Mouse (Mus musculus): Measurements from ENCODE around the gene Zmym2. TPM values are rescaled to one million over a fixed set of nuclear protein-coding genes. Genes with fewer than 3 reads are reported as not detected.

The Zmym2 gene
- polyA plus RNA-seq, 1 experiment from 2014 or later: 4.5 TPM

DNA sequence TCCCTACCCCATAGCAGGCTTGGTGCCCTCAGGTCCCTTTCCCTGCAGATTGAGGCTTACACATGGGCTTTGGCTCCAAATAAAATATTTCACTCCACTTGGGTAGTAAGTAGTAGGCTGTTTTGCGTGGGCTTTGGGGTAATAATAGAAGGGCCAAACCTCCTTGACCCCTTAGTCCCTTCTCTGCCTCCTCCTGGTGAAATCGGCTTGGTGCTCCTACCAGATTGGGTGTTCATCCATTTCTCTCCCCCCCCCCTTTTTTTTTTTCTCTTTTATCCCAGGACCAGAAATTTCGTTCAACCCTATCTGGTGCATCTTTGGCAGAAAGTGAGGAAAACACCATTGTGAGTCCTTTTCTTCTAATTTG, 1.0 kb downstream of the Zmym2 start:
- no peak for ATAC-seq
- H3K27ac ChIP-seq (ENCODE audit: low read depth): peak overlapping the region; percentile 99
- peak overlapping the region; percentile 97 for H3K9ac ChIP-seq (replicated peaks)
- peaks cover 7% of the 10 kb centered on the region for H3K36me3 ChIP-seq (replicated peaks; ENCODE audit: insufficient read depth, low read length)
- DNase-seq: no peak
- peak overlapping the region; percentile 88 for H3K4me3 ChIP-seq (ENCODE audit: low read depth, low read length)
- H3K4me1 ChIP-seq (ENCODE audit: insufficient read depth): peaks cover 4% of the 10 kb centered on the region; the same call in 1 of the 2 replicates
- H3K9me3 ChIP-seq (ENCODE audit: low read length): no peaks in the 10 kb centered on the region
- H3K4me2 ChIP-seq (ENCODE audit: low read depth, low read length): peak overlapping the region; percentile 89
- H3K27me3 ChIP-seq (ENCODE audit: insufficient read depth, low read length): no peaks in the 10 kb centered on the region
- WGBS (ENCODE audit: insufficient replicate concordance): 0% methylated on average over 3 of the region's 3 CpGs
- no peak for TF ChIP-seq EP300 (IDR thresholded peaks at IDR 0.05; ENCODE audit: low read depth)
- TF ChIP-seq CTCF (IDR thresholded peaks at IDR 0.05; ENCODE audit: low read depth): no peak

DNA sequence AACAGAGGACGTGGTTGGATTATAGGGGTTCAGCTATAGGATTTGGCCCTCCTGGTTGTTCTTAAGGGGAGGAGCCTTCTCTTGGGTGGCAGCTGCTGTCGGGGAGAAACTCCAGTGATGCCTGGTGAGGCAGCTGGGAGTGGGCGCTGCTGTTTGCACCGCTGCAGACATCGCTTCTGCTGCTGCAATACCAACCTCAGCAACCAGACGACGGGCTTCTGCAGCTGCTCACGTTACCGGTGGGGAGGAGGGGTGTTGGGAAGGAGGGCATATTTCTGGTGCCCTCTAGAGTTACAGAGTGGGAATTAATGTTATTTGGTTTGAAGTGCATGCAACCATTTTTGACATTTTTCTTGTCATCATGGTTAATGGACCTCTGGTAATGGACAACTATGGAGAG, 1.4 kb downstream of the Zmym2 start:
- Histone ChIP-seq H3K4me2 (ENCODE audit: low read depth, low read length) (peak overlapping the region; percentile 89), H3K4me1 (ENCODE audit: insufficient read depth) (peaks cover 4% of the 10 kb centered on the region; the same call in 1 of the 2 replicates), H3K36me3 (replicated peaks; ENCODE audit: insufficient read depth, low read length) (peaks cover 9% of the 10 kb centered on the region), H3K27ac (ENCODE audit: low read depth) (peak overlapping the region; percentile 99), H3K4me3 (ENCODE audit: low read depth, low read length) (peak overlapping the region; percentile 88), H3K27me3 (ENCODE audit: insufficient read depth, low read length) (no peaks in the 10 kb centered on the region), H3K9me3 (ENCODE audit: low read length) (no peaks in the 10 kb centered on the region), H3K9ac (replicated peaks) (peak overlapping the region; percentile 97)
- TF ChIP-seq EP300 (IDR thresholded peaks at IDR 0.05; ENCODE audit: low read depth) (no peak), CTCF (IDR thresholded peaks at IDR 0.05; ENCODE audit: low read depth) (peak; percentile 91)
- ATAC-seq: no peak
- under 1% methylated on average over 9 of the region's 9 CpGs for WGBS (ENCODE audit: insufficient replicate concordance)
- peak; percentile 76 for DNase-seq

DNA sequence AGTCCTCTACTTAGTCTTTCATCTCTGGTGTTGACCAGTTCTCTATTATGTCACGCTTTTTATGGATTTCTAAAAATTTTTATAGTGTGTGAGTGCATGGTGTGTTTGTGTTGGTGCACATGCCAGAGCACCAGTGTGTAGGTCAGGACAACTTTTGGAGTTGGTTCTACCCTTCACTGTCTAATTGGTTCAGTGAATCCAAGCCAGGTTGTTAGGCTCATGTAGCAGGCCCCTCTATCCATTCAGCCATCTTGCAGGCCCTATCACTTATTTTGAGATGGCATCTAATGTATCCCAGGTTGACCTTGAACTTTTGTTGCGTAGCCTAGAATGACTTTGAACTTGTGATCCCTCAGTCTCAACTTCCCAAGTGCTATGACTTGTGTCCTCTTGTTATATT, 2.0 kb downstream of the Zmym2 start:
- no peaks in the 10 kb centered on the region for H3K27me3 ChIP-seq (ENCODE audit: insufficient read depth, low read length)
- no peak overlapping the region for H3K9ac ChIP-seq (replicated peaks)
- peak overlapping the region; percentile 89 for H3K4me2 ChIP-seq (ENCODE audit: low read depth, low read length)
- ATAC-seq: no peak
- no peaks in the 10 kb centered on the region for H3K9me3 ChIP-seq (ENCODE audit: low read length)
- H3K27ac ChIP-seq (ENCODE audit: low read depth): no peak overlapping the region
- TF ChIP-seq CTCF (IDR thresholded peaks at IDR 0.05; ENCODE audit: low read depth): no peak
- TF ChIP-seq EP300 (IDR thresholded peaks at IDR 0.05; ENCODE audit: low read depth): no peak
- peaks cover 4% of the 10 kb centered on the region; the same call in 1 of the 2 replicates for H3K4me1 ChIP-seq (ENCODE audit: insufficient read depth)
- WGBS (ENCODE audit: insufficient replicate concordance): 67% methylated on average over 2 of the region's 2 CpGs
- H3K36me3 ChIP-seq (replicated peaks; ENCODE audit: insufficient read depth, low read length): peaks cover 9% of the 10 kb centered on the region
- H3K4me3 ChIP-seq (ENCODE audit: low read depth, low read length): no peak overlapping the region
- no peak for DNase-seq

DNA sequence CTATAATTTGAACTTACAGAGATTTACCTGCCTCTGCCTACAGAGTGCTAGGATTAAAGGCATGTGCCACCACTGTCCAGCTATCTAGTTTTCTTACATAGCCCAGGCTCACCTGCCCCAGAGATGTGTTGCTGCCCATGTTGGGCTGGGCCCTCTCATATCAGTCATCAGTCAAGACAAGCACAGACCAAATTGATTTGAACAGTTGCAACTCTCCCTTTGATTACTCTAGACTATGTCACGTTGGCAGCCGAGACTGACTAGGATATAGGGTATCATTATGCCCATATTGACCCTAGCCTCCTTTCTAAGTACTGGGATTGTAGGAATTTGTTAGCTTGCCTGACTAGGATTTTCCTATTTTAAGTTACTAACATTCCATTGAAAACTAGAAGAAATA, 8.0 kb downstream of the Zmym2 start:
- Histone ChIP-seq H3K27ac (ENCODE audit: low read depth) (peak overlapping the region; percentile 35; the same call in 1 of the 2 replicates), H3K9ac (replicated peaks) (no peak overlapping the region), H3K27me3 (ENCODE audit: insufficient read depth, low read length) (no peaks in the 10 kb centered on the region), H3K4me1 (ENCODE audit: insufficient read depth) (0 out of 2 replicates have a peak, but pooled peaks cover 3% of the 10 kb centered on the region), H3K4me2 (ENCODE audit: low read depth, low read length) (no peak overlapping the region), H3K9me3 (ENCODE audit: low read length) (no peaks in the 10 kb centered on the region), H3K4me3 (ENCODE audit: low read depth, low read length) (no peak overlapping the region), H3K36me3 (replicated peaks; ENCODE audit: insufficient read depth, low read length) (peaks cover 8% of the 10 kb centered on the region)
- WGBS (ENCODE audit: insufficient replicate concordance): 52% methylated on average over 2 of the region's 2 CpGs
- DNase-seq: no peak
- peak; percentile 59 for ATAC-seq
- TF ChIP-seq CTCF (IDR thresholded peaks at IDR 0.05; ENCODE audit: low read depth): no peak
- TF ChIP-seq EP300 (IDR thresholded peaks at IDR 0.05; ENCODE audit: low read depth): no peak

DNA sequence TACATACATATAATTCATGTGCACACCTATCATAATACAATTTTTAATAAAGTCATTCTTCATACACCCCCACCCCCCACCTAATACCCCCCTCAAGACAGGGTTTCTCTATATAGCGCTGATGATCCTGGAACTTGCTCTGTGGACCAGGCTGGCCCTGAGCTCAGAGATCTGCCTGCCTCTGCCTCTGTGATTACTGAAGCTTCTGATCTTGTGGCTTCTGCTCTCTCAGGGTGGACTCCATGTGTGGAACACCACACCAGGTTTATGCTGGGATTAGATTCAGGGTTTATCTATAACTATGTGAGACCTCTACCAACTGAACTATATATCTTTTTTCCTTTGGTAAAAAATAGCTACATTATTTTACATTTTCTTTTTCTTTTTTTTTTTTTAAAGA, 10.1 kb downstream of the Zmym2 start:
- peaks cover 4% of the 10 kb centered on the region for H3K36me3 ChIP-seq (replicated peaks; ENCODE audit: insufficient read depth, low read length)
- no peak for ATAC-seq
- 100% methylated on average over 1 of the region's 1 CpGs for WGBS (ENCODE audit: insufficient replicate concordance)
- H3K27me3 ChIP-seq (ENCODE audit: insufficient read depth, low read length): no peaks in the 10 kb centered on the region
- TF ChIP-seq EP300 (IDR thresholded peaks at IDR 0.05; ENCODE audit: low read depth) (no peak), CTCF (IDR thresholded peaks at IDR 0.05; ENCODE audit: low read depth) (no peak)
- no peak overlapping the region for H3K27ac ChIP-seq (ENCODE audit: low read depth)
- no peak overlapping the region for H3K9ac ChIP-seq (replicated peaks)
- no peak overlapping the region for H3K4me2 ChIP-seq (ENCODE audit: low read depth, low read length)
- H3K4me3 ChIP-seq (ENCODE audit: low read depth, low read length): no peak overlapping the region
- no peak for DNase-seq
- no peaks in the 10 kb centered on the region for H3K9me3 ChIP-seq (ENCODE audit: low read length)
- H3K4me1 ChIP-seq (ENCODE audit: insufficient read depth): 0 out of 2 replicates have a peak, but pooled peaks cover 3% of the 10 kb centered on the region

DNA sequence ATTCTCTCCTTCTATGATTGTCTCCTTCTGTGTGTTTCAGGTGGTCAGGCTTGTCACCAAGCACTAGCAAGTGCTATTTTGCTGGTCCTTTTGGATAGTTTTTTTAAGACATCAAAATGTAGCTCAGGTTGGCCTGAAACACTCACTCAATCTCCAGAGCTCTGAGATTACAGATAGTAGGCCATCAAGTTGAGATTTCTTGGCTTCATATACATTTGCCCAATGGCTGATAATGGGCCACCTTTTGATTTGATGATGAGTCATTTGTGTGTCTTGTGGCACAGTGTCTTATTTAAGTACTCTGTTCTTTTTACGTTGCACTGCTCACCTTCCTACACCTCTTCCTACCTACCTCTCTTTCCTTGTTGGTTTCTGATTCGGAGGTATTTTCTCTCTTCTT, 11.0 kb downstream of the Zmym2 start:
- Histone ChIP-seq H3K4me3 (ENCODE audit: low read depth, low read length) (no peak overlapping the region), H3K27ac (ENCODE audit: low read depth) (no peak overlapping the region), H3K27me3 (ENCODE audit: insufficient read depth, low read length) (no peaks in the 10 kb centered on the region), H3K36me3 (replicated peaks; ENCODE audit: insufficient read depth, low read length) (peaks cover 8% of the 10 kb centered on the region), H3K4me2 (ENCODE audit: low read depth, low read length) (no peak overlapping the region), H3K9ac (replicated peaks) (no peak overlapping the region), H3K4me1 (ENCODE audit: insufficient read depth) (0 out of 2 replicates have a peak, but pooled peaks cover 3% of the 10 kb centered on the region), H3K9me3 (ENCODE audit: low read length) (no peaks in the 10 kb centered on the region)
- 83% methylated on average over 2 of the region's 2 CpGs for WGBS (ENCODE audit: insufficient replicate concordance)
- TF ChIP-seq EP300 (IDR thresholded peaks at IDR 0.05; ENCODE audit: low read depth) (no peak), CTCF (IDR thresholded peaks at IDR 0.05; ENCODE audit: low read depth) (no peak)
- DNase-seq (no peak), ATAC-seq (no peak)

DNA sequence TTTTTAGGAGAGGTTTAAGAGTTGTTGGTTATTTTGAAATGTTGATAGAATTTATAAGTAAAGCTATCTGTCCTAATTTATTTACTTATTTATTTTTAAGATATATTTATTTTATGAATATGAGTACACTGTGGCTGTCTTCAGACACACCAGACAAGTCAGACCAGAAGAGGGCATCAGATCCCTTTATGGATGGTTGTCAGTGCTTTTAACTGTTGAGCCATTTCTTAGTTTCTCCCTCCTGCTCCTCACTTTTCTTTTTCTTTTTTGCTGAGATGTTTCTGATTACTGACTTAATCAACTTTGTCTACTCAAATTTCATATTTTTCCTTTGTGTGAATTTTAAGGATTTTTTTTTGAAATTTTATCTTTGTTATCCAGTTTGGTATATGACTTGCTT, 13.2 kb downstream of the Zmym2 start:
- no peak for DNase-seq
- TF ChIP-seq CTCF (IDR thresholded peaks at IDR 0.05; ENCODE audit: low read depth) (no peak), EP300 (IDR thresholded peaks at IDR 0.05; ENCODE audit: low read depth) (no peak)
- 0 out of 2 replicates have a peak, but pooled peaks cover 3% of the 10 kb centered on the region for H3K4me1 ChIP-seq (ENCODE audit: insufficient read depth)
- no peak overlapping the region for H3K4me2 ChIP-seq (ENCODE audit: low read depth, low read length)
- H3K9ac ChIP-seq (replicated peaks): no peak overlapping the region
- H3K4me3 ChIP-seq (ENCODE audit: low read depth, low read length): no peak overlapping the region
- ATAC-seq: no peak
- no peaks in the 10 kb centered on the region for H3K9me3 ChIP-seq (ENCODE audit: low read length)
- peaks cover 6% of the 10 kb centered on the region for H3K36me3 ChIP-seq (replicated peaks; ENCODE audit: insufficient read depth, low read length)
- no peaks in the 10 kb centered on the region for H3K27me3 ChIP-seq (ENCODE audit: insufficient read depth, low read length)
- no peak overlapping the region for H3K27ac ChIP-seq (ENCODE audit: low read depth)

Measured in liver, postnatal 0 days (tissue).